Mouse (Mus musculus) heart, adult 2 months (tissue): ENCODE results near the gene 1700020A23Rik. TPM values are rescaled to one million over a fixed set of nuclear protein-coding genes. Genes with fewer than 3 reads are reported as not detected.

Source experiments
- DNase-seq, 2 experiments: peaks; one replicate each; pipeline ENCODE4 v3.0.0; 2021
- H3K27ac ChIP-seq: fragments of 200-600 bp; 2 replicates; pipeline ENCODE4 v1.8.1; 2022
- H3K27me3 ChIP-seq: fragments of 200-500 bp; 2 replicates; pipeline ENCODE4 v1.6.1; 2012; ENCODE audit warnings: mild to moderate bottlenecking, low read length, inconsistent platforms, mixed read lengths; ENCODE audit not compliant: control insufficient read depth, insufficient read depth
- H3K36me3 ChIP-seq: fragments of 200-500 bp; 2 replicates; pipeline ENCODE4 v1.6.1; 2012; ENCODE audit warnings: low read length, inconsistent platforms; ENCODE audit not compliant: control insufficient read depth, insufficient read depth
- H3K4me1 ChIP-seq: fragments of 200-500 bp; 2 replicates; pipeline ENCODE4 v1.6.1; 2011; ENCODE audit warnings: low read length; ENCODE audit not compliant: control insufficient read depth, insufficient read depth
- H3K4me3 ChIP-seq: fragments of 200-600 bp; 2 replicates; pipeline ENCODE4 v1.8.1; 2022
- H3K79me2 ChIP-seq: fragments of 200-500 bp; replicated peaks from 2 replicates; pipeline ENCODE4 v1.6.1; 2012; ENCODE audit warnings: mild to moderate bottlenecking, inconsistent platforms, low read length, moderate library complexity, mixed read lengths; ENCODE audit not compliant: control insufficient read depth, insufficient read depth
- H3K9ac ChIP-seq: fragments of 200-500 bp; 2 replicates; pipeline ENCODE4 v1.6.1; 2012; ENCODE audit warnings: low read depth, mild to moderate bottlenecking, control low read depth, inconsistent platforms, low read length, mixed read lengths
- CTCF ChIP-seq: fragments of 200-600 bp; IDR thresholded peaks from 2 replicates; pipeline ENCODE4 v1.8.1; 2022; ENCODE audit warnings: antibody characterized with exemption, mild to moderate bottlenecking, moderate library complexity
- EP300 ChIP-seq: fragments of 200-500 bp; IDR thresholded peaks from 2 replicates; pipeline ENCODE4 v1.6.1; 2011; ENCODE audit warnings: low read depth, low read length, control low read depth; ENCODE audit not compliant: insufficient read depth
- POLR2A ChIP-seq: fragments of 200-500 bp; IDR thresholded peaks from 2 replicates; pipeline ENCODE4 v1.6.1; 2011; ENCODE audit warnings: mild to moderate bottlenecking, low read depth, low read length, control low read depth; ENCODE audit not compliant: insufficient read depth
- WGBS: fragments of 180-500 bp; shearing (Covaris S2); methylation state at CpG from one replicate; pipeline ENCODE4 v1.1.7; 2018; 5-methylcytosine and 5-hydroxymethylcytosine counted together
- intact Hi-C: fragments of 180-260 bp; cut with DNase I; formaldehyde crosslinking; loops from one replicate; pipeline ENCODE4 v1.15.1; 2025
- polyA plus RNA-seq: library from polyadenylated mRNA; depleted of rRNA; stranded (reverse); fragments of >200 nt; gene quantifications from 2 replicates; pipeline ENCODE4 v1.2.3, GENCODE M21; 2012
- total RNA-seq, 2 experiments: library from RNA; stranded (reverse); gene quantifications; 2 replicates each; pipeline ENCODE4 v1.2.3; 2021

Gene 1700020A23Rik
- total and polyA plus RNA-seq, 3 experiments = not detected

GRCm38 (mm10) chr2:130430484-130430883, 25.4 kb downstream of the 1700020A23Rik start:
- no peak for TF ChIP-seq CTCF
- no peak for TF ChIP-seq EP300
- no peak for TF ChIP-seq POLR2A
- intact Hi-C loops = no loop called here
- H3K9ac ChIP-seq = no peak overlapping the region
- H3K4me3 ChIP-seq = no peak overlapping the region
- no peak overlapping the region for H3K27ac ChIP-seq
- 64% methylated on average over 3 of the region's 3 CpGs for WGBS
- H3K36me3 ChIP-seq = no peaks in the 10 kb centered on the region
- H3K4me1 ChIP-seq = no peaks in the 10 kb centered on the region; the same call in none of the 2 replicates
- no peak for DNase-seq
- no peaks in the 10 kb centered on the region for H3K27me3 ChIP-seq
- H3K79me2 ChIP-seq = no peaks in the 10 kb centered on the region; the same call in 1 of the 2 replicates

- intact Hi-C loops = no loop called here
- 77% methylated on average over 3 of the region's 3 CpGs for WGBS
- H3K9ac ChIP-seq = no peak overlapping the region
- DNase-seq = no peak
- H3K36me3 ChIP-seq = no peaks in the 10 kb centered on the region
- TF ChIP-seq POLR2A (no peak), EP300 (no peak), CTCF (no peak)
- H3K27me3 ChIP-seq = no peaks in the 10 kb centered on the region
- no peak overlapping the region for H3K4me3 ChIP-seq
- no peak overlapping the region for H3K27ac ChIP-seq
- H3K79me2 ChIP-seq = no peaks in the 10 kb centered on the region; the same call in 1 of the 2 replicates
- H3K4me1 ChIP-seq = no peaks in the 10 kb centered on the region; the same call in none of the 2 replicates
Observed at GRCm38 (mm10) chr2:130432157-130432556, 27.1 kb downstream of the 1700020A23Rik start.

GRCm38 (mm10) chr2:130433152-130433551, 28.1 kb downstream of the 1700020A23Rik start:
- DNase-seq = no peak
- no peaks in the 10 kb centered on the region for H3K27me3 ChIP-seq
- H3K4me3 ChIP-seq = no peak overlapping the region
- no peaks in the 10 kb centered on the region for H3K36me3 ChIP-seq
- WGBS = 21% methylated on average over 4 of the region's 4 CpGs
- no peak overlapping the region for H3K9ac ChIP-seq
- TF ChIP-seq EP300 = no peak
- TF ChIP-seq CTCF = peak; percentile 78
- intact Hi-C loops = no loop called here
- H3K27ac ChIP-seq = no peak overlapping the region
- no peaks in the 10 kb centered on the region; the same call in none of the 2 replicates for H3K4me1 ChIP-seq
- no peaks in the 10 kb centered on the region; the same call in 1 of the 2 replicates for H3K79me2 ChIP-seq

GRCm38 (mm10) chr2:130436769-130437168, 31.7 kb downstream of the 1700020A23Rik start:
- Histone ChIP-seq H3K4me1 (no peaks in the 10 kb centered on the region; the same call in 1 of the 2 replicates), H3K79me2 (no peaks in the 10 kb centered on the region; the same call in 1 of the 2 replicates), H3K4me3 (no peak overlapping the region), H3K27ac (no peak overlapping the region), H3K36me3 (no peaks in the 10 kb centered on the region), H3K27me3 (no peaks in the 10 kb centered on the region), H3K9ac (no peak overlapping the region)
- WGBS = 91% methylated on average over 1 of the region's 1 CpGs
- DNase-seq = no peak
- no peak for TF ChIP-seq EP300
- TF ChIP-seq CTCF = no peak
- no peak for TF ChIP-seq POLR2A
- intact Hi-C loops = no loop called here

- Histone ChIP-seq H3K27me3 (no peaks in the 10 kb centered on the region), H3K9ac (no peak overlapping the region), H3K4me1 (no peaks in the 10 kb centered on the region), H3K79me2 (no peaks in the 10 kb centered on the region; the same call in 1 of the 2 replicates), H3K27ac (no peak overlapping the region), H3K36me3 (no peaks in the 10 kb centered on the region), H3K4me3 (no peak overlapping the region)
- intact Hi-C loops = no loop called here
- TF ChIP-seq CTCF (no peak), POLR2A (no peak), EP300 (no peak)
- 68% methylated on average over 3 of the region's 3 CpGs for WGBS
- DNase-seq = no peak
Observed at GRCm38 (mm10) chr2:130438861-130439260, 33.8 kb downstream of the 1700020A23Rik start.

GRCm38 (mm10) chr2:130439840-130440480, 34.9 kb downstream of the 1700020A23Rik start:
- H3K27me3 ChIP-seq = no peaks in the 10 kb centered on the region
- no peaks in the 10 kb centered on the region for H3K4me1 ChIP-seq
- H3K36me3 ChIP-seq = no peaks in the 10 kb centered on the region
- DNase-seq = no peak
- no peaks in the 10 kb centered on the region for H3K79me2 ChIP-seq
- no peak overlapping the region for H3K9ac ChIP-seq
- H3K4me3 ChIP-seq = no peak overlapping the region
- intact Hi-C loops = no loop called here
- no peak overlapping the region for H3K27ac ChIP-seq
- TF ChIP-seq EP300 (no peak), POLR2A (no peak), CTCF (no peak)
- 95% methylated on average over 4 of the region's 4 CpGs for WGBS
